Mouse (Mus musculus) C2C12 (cell line): ENCODE results near the gene Cfap70.

Source experiments
- CTCF ChIP-seq: IDR thresholded peaks from one replicate; pipeline ENCODE4 v1.5.1; 2011; ENCODE audit not compliant: control insufficient read depth, insufficient read depth, insufficient read length
- MAX ChIP-seq: IDR thresholded peaks from one replicate; pipeline ENCODE4 v1.6.1; 2011; ENCODE audit warnings: mild to moderate bottlenecking, control low read depth

- TF ChIP-seq CTCF (peak; percentile 96), MAX (peak; percentile 88)
These were observed 58.7 kb downstream of the Cfap70 start, which contains the start of gene Mrps16 for GRCm38 (mm10) chr14:20393205-20393913.
